Mouse (Mus musculus): ENCODE measurements around the gene Utrn. TPM values are rescaled to one million over a fixed set of nuclear protein-coding genes. Genes with fewer than 3 reads are reported as not detected.
A peak's percentile ranks its signal among the peaks of the same experiment; 100 is the strongest.

Utrn gene
- total and polyA plus RNA-seq, 2 experiments from 2014 or later, result 24.6 to 25.0 TPM

DNA sequence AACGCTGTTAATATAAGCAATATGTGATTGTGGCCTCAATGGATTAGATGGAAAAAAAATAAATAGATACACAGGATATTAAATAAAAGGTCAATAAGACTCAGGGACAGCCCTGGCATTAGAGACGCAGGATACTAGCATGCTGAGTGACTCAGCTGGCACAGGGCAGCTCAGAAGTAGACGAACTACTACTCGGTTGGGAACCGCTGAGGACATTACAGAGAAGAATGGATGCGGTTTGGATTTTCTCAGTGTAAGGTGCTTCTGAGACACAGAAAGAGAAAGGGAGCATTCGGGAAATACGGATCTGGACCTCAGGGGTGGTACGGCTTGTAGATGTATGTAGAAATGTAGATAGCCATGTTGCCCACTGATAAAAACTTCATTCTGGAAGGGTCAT is 5.6 kb downstream of the Utrn start:
- no peak for TF ChIP-seq CTCF (IDR thresholded peaks at IDR 0.05; ENCODE audit: low read depth)
- H3K9ac ChIP-seq (replicated peaks; ENCODE audit: low read length), result no peak overlapping the region
- DNase-seq (ENCODE audit: low spot score) (no peak), ATAC-seq (no peak)
- no peak overlapping the region for H3K4me3 ChIP-seq (ENCODE audit: low read length)
- H3K4me2 ChIP-seq (ENCODE audit: low read depth, low read length), result no peak overlapping the region
- no peaks in the 10 kb centered on the region for H3K27me3 ChIP-seq (ENCODE audit: insufficient read depth, low read length)
- no peaks in the 10 kb centered on the region for H3K9me3 ChIP-seq (ENCODE audit: low read length)
- WGBS, result 86% methylated on average over 9 of the region's 9 CpGs
- no peaks in the 10 kb centered on the region for H3K36me3 ChIP-seq (ENCODE audit: insufficient read depth, low read length)
- no peak overlapping the region for H3K27ac ChIP-seq
- H3K4me1 ChIP-seq (ENCODE audit: insufficient read depth, low read length), result peaks cover 7% of the 10 kb centered on the region; the same call in 1 of the 2 replicates

DNA sequence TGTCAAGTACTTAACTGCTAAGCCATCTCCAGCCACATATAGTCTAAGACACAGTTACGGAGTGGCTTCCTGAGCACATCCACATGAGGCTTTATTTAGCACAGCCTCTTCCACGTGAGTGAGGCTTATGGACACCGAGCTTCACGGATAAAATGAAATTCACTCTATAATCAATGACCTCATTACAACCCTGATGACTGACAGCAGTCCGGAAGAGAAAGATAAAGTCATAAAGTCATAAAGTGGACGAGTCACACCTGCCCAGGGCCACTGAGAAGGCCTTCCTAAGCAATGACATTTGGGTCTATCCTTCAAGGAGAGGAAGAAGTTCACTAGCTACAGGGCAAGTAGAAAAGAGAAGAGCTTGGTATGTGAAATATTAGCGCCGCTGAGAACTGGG is 7.1 kb downstream of the Utrn start:
- TF ChIP-seq CTCF (IDR thresholded peaks at IDR 0.05; ENCODE audit: low read depth), result no peak
- no peak overlapping the region for H3K27ac ChIP-seq
- H3K9ac ChIP-seq (replicated peaks; ENCODE audit: low read length), result no peak overlapping the region
- no peaks in the 10 kb centered on the region for H3K27me3 ChIP-seq (ENCODE audit: insufficient read depth, low read length)
- H3K4me1 ChIP-seq (ENCODE audit: insufficient read depth, low read length), result no peaks in the 10 kb centered on the region
- no peaks in the 10 kb centered on the region for H3K36me3 ChIP-seq (ENCODE audit: insufficient read depth, low read length)
- no peak overlapping the region for H3K4me3 ChIP-seq (ENCODE audit: low read length)
- 92% methylated on average over 8 of the region's 8 CpGs for WGBS
- H3K4me2 ChIP-seq (ENCODE audit: low read depth, low read length), result no peak overlapping the region
- no peak for ATAC-seq
- no peaks in the 10 kb centered on the region for H3K9me3 ChIP-seq (ENCODE audit: low read length)
- DNase-seq (ENCODE audit: low spot score), result no peak

DNA sequence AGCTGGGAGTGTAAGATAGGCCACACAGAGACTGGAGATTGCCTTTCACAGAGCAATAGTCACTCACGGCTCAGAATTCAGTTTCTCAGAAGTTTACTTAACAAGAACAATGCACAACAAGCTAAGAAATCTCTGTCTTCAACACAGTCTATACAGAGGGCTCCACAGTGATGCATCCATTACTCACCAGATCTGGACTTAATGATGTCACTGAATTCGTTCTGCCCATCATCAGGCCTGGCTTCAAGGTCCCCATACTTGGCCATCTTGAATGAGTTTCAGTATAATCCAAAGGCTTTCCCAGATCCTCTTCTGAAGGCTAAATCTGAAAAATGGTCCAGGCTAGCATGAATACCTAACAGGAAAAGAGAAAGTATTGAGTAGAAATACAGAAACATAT is 7.8 kb downstream of the Utrn start:
- DNase-seq (ENCODE audit: low spot score), result no peak
- Histone ChIP-seq H3K9ac (replicated peaks; ENCODE audit: low read length) (no peak overlapping the region), H3K4me1 (ENCODE audit: insufficient read depth, low read length) (no peaks in the 10 kb centered on the region), H3K36me3 (ENCODE audit: insufficient read depth, low read length) (no peaks in the 10 kb centered on the region), H3K27ac (no peak overlapping the region), H3K9me3 (ENCODE audit: low read length) (no peaks in the 10 kb centered on the region), H3K27me3 (ENCODE audit: insufficient read depth, low read length) (no peaks in the 10 kb centered on the region), H3K4me2 (ENCODE audit: low read depth, low read length) (no peak overlapping the region), H3K4me3 (ENCODE audit: low read length) (no peak overlapping the region)
- no peak for TF ChIP-seq CTCF (IDR thresholded peaks at IDR 0.05; ENCODE audit: low read depth)
- ATAC-seq, result no peak
- WGBS, result 73% methylated on average over 2 of the region's 2 CpGs

DNA sequence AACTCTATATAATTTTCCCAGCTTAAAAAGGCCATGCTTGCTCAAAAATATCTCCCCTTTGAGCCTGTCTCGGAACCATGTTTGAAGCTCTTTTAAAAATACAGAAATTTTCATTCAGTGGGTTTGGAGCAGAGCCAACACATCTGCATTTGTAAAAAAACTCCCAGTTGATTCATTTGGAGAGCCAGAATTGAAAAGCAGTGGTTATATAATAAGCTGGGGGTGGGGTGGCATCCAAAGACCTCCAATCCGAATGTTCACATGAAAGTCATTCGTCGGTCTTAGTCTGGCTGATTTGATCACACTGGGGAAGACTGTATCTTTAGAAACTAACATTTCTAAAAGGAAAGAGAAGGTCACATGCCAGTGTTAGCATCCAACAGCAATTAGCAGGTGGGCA is 8.4 kb downstream of the Utrn start:
- no peak for TF ChIP-seq CTCF (IDR thresholded peaks at IDR 0.05; ENCODE audit: low read depth)
- no peaks in the 10 kb centered on the region for H3K27me3 ChIP-seq (ENCODE audit: insufficient read depth, low read length)
- DNase-seq (ENCODE audit: low spot score) (peak; percentile 13), ATAC-seq (no peak)
- no peaks in the 10 kb centered on the region for H3K36me3 ChIP-seq (ENCODE audit: insufficient read depth, low read length)
- H3K27ac ChIP-seq, result no peak overlapping the region
- H3K4me2 ChIP-seq (ENCODE audit: low read depth, low read length), result no peak overlapping the region
- no peak overlapping the region for H3K9ac ChIP-seq (replicated peaks; ENCODE audit: low read length)
- 63% methylated on average over 4 of the region's 4 CpGs for WGBS
- H3K4me1 ChIP-seq (ENCODE audit: insufficient read depth, low read length), result no peaks in the 10 kb centered on the region
- no peaks in the 10 kb centered on the region for H3K9me3 ChIP-seq (ENCODE audit: low read length)
- no peak overlapping the region for H3K4me3 ChIP-seq (ENCODE audit: low read length)

DNA sequence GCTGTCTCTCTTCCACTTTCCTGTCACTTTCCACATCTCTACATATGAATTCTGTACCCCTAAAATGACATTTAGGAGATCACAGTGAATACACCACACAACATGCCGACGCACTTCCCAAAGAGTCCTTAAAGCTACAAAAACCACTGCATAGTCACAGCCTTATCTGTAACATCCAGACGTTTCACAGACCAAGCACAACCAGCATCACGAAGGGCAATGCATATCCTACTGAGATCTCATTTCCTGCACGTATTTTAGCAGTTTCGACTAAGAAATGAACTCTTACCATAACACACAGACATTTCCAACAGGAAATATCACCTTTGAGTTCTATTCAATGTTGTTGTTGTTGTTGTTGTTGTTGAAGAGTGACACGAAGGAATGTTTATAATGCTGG is 8.8 kb downstream of the Utrn start:
- WGBS, result 83% methylated on average over 7 of the region's 7 CpGs
- no peak for TF ChIP-seq CTCF (IDR thresholded peaks at IDR 0.05; ENCODE audit: low read depth)
- H3K4me1 ChIP-seq (ENCODE audit: insufficient read depth, low read length), result no peaks in the 10 kb centered on the region
- H3K4me3 ChIP-seq (ENCODE audit: low read length), result no peak overlapping the region
- no peak overlapping the region for H3K9ac ChIP-seq (replicated peaks; ENCODE audit: low read length)
- H3K27me3 ChIP-seq (ENCODE audit: insufficient read depth, low read length), result no peaks in the 10 kb centered on the region
- no peak overlapping the region for H3K27ac ChIP-seq
- H3K4me2 ChIP-seq (ENCODE audit: low read depth, low read length), result no peak overlapping the region
- ATAC-seq, result no peak
- H3K9me3 ChIP-seq (ENCODE audit: low read length), result no peaks in the 10 kb centered on the region
- no peak for DNase-seq (ENCODE audit: low spot score)
- no peaks in the 10 kb centered on the region for H3K36me3 ChIP-seq (ENCODE audit: insufficient read depth, low read length)

DNA sequence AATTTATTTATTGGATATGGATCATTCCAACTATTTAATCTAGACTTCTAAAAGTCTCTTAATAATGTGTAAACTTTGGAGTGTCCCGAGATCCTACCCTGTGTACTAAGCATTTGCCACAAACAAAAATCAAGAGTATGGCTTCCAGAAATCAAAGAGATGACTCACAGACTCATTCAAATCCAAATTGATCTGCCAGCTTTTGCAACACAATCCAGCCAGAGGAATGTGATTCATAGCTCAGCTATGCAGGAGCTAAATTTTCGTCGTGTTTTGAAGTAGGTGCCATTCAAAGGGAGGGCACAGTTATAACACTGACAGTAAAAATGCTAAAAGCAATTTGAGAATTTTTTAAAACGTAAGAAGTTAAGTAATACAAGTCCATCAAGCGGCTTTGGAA is 11.1 kb downstream of the Utrn start:
- H3K36me3 ChIP-seq (ENCODE audit: insufficient read depth, low read length), result no peaks in the 10 kb centered on the region
- no peaks in the 10 kb centered on the region for H3K9me3 ChIP-seq (ENCODE audit: low read length)
- 81% methylated on average over 5 of the region's 5 CpGs for WGBS
- H3K9ac ChIP-seq (replicated peaks; ENCODE audit: low read length), result no peak overlapping the region
- H3K4me2 ChIP-seq (ENCODE audit: low read depth, low read length), result no peak overlapping the region
- TF ChIP-seq CTCF (IDR thresholded peaks at IDR 0.05; ENCODE audit: low read depth), result no peak
- H3K27ac ChIP-seq, result no peak overlapping the region
- H3K27me3 ChIP-seq (ENCODE audit: insufficient read depth, low read length), result no peaks in the 10 kb centered on the region
- H3K4me1 ChIP-seq (ENCODE audit: insufficient read depth, low read length), result no peaks in the 10 kb centered on the region
- no peak overlapping the region for H3K4me3 ChIP-seq (ENCODE audit: low read length)
- no peak for DNase-seq (ENCODE audit: low spot score)
- no peak for ATAC-seq

DNA sequence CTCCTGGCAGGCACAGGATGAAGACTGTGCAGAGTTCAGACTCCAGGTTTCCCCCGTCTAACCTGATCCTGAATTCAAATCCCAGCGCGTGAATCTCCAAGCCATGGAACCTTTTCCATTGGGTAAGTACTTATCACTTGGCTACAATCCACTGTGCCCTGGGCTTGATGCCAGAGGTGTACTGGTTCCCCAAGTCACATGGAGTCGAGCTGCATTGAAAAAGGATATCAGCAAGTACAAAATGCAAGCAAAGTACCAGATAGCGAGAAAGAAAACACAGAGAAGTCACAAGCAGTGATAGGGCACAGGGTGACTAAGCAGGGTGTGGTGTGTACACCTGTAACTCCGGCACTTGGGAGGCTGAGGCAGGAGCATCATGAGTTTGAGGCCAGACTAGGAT is 14.9 kb downstream of the Utrn start:
- no peak for ATAC-seq
- Histone ChIP-seq H3K27me3 (ENCODE audit: insufficient read depth, low read length) (no peaks in the 10 kb centered on the region), H3K27ac (no peak overlapping the region), H3K4me2 (ENCODE audit: low read depth, low read length) (no peak overlapping the region), H3K9me3 (ENCODE audit: low read length) (no peaks in the 10 kb centered on the region), H3K36me3 (ENCODE audit: insufficient read depth, low read length) (no peaks in the 10 kb centered on the region), H3K4me1 (ENCODE audit: insufficient read depth, low read length) (no peaks in the 10 kb centered on the region), H3K4me3 (ENCODE audit: low read length) (no peak overlapping the region), H3K9ac (replicated peaks; ENCODE audit: low read length) (no peak overlapping the region)
- 87% methylated on average over 6 of the region's 6 CpGs for WGBS
- TF ChIP-seq CTCF (IDR thresholded peaks at IDR 0.05; ENCODE audit: low read depth), result no peak
- DNase-seq (ENCODE audit: low spot score), result no peak
